Mouse (Mus musculus) intestine, postnatal 0 days (tissue): ENCODE results near the gene Ddx10. TPM values are rescaled to one million over a fixed set of nuclear protein-coding genes. Genes with fewer than 3 reads are reported as not detected.

Source experiments
- ATAC-seq: fragments of 200-750 bp; cut with Nextera tagmentation; 2 replicates; pipeline ENCODE4 v1.8.0; 2017; ENCODE audit warnings: mild to moderate bottlenecking, moderate TSS enrichment, moderate library complexity
- H3K27ac ChIP-seq: fragments of 300-500 bp; sonication (generic); 2 replicates; pipeline ENCODE4 v1.5.1; 2014; ENCODE audit warnings: mild to moderate bottlenecking, low read depth, low read length, moderate library complexity
- H3K27me3 ChIP-seq: fragments of 300-500 bp; sonication (generic); replicated peaks from 2 replicates; pipeline ENCODE4 v1.6.1; 2014; ENCODE audit warnings: low read length, mixed read lengths; ENCODE audit not compliant: control insufficient read depth, insufficient read depth
- H3K36me3 ChIP-seq: fragments of 300-500 bp; sonication (generic); 2 replicates; pipeline ENCODE4 v1.6.1; 2014; ENCODE audit warnings: mild to moderate bottlenecking, moderate library complexity; ENCODE audit not compliant: control insufficient read depth, insufficient read depth
- H3K4me1 ChIP-seq: fragments of 300-500 bp; sonication (generic); replicated peaks from 2 replicates; pipeline ENCODE4 v1.6.1; 2014; ENCODE audit warnings: antibody characterized with exemption, low read length, mixed read lengths; ENCODE audit not compliant: control insufficient read depth, insufficient read depth
- H3K4me2 ChIP-seq: fragments of 300-500 bp; sonication (generic); replicated peaks from 2 replicates; pipeline ENCODE4 v1.6.1; 2014; ENCODE audit warnings: low read depth, mild to moderate bottlenecking, moderate library complexity
- H3K4me3 ChIP-seq: fragments of 300-500 bp; sonication (generic); 2 replicates; pipeline ENCODE4 v1.5.1; 2014; ENCODE audit warnings: low read depth, low read length
- H3K9ac ChIP-seq: fragments of 300-500 bp; sonication (generic); 2 replicates; pipeline ENCODE4 v1.6.1; 2014; ENCODE audit warnings: mild to moderate bottlenecking, low read depth, low read length
- H3K9me3 ChIP-seq: fragments of 300-500 bp; sonication (generic); 2 replicates; pipeline ENCODE4 v1.6.1; 2016; ENCODE audit warnings: mixed run types; ENCODE audit not compliant: control insufficient read depth
- CTCF ChIP-seq: sonication (generic); IDR thresholded peaks from 2 replicates; pipeline ENCODE4 v1.5.1; 2016; ENCODE audit warnings: low read depth, mild to moderate bottlenecking, control low read depth, antibody characterized with exemption, moderate library complexity
- WGBS: fragments of 180-500 bp; shearing (Covaris S2); extraction: QIAGEN DNeasy Blood & Tissue Kit; methylation state at CpG from one replicate; pipeline ENCODE4 v1.1.7; 2014; 5-methylcytosine and 5-hydroxymethylcytosine counted together
- polyA plus RNA-seq: library from polyadenylated mRNA; unstranded; fragments of >200 nt; fragmentation: Nextera tagmentation; extraction: Ambion mirVana; gene quantifications from 2 replicates; pipeline ENCODE4 v1.2.1, GENCODE M21; 2015

Ddx10 gene
- polyA plus RNA-seq, 1 experiment from 2014 or later = 12.5 TPM

DNA sequence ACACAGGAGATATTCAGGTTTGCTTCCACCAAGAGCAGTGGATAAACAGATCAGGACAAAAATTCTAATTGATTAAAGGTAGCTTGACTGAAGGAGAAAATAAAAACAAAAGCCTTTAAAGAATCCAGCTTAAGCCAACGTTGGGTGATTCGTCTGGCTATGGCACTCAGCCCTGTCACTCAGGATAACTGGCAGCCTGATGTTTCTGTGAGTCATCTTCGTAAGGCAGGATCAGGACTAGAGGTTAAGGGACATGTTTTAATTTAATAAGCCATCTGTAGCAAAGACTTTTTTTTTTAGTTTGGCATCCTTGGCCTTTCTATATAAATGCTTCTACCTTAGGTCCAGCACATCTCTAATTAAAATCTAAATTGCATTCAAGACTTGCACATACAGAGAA, 170.2 kb downstream of the Ddx10 start:
- no peak overlapping the region for H3K4me2 ChIP-seq
- no peaks in the 10 kb centered on the region for H3K36me3 ChIP-seq
- H3K27me3 ChIP-seq = no peaks in the 10 kb centered on the region
- H3K4me3 ChIP-seq = no peak overlapping the region
- no peak for ATAC-seq
- no peak for TF ChIP-seq CTCF
- H3K9ac ChIP-seq = no peak overlapping the region
- H3K4me1 ChIP-seq = no peaks in the 10 kb centered on the region
- H3K9me3 ChIP-seq = no peaks in the 10 kb centered on the region
- WGBS = 76% methylated on average over 3 of the region's 3 CpGs
- H3K27ac ChIP-seq = no peak overlapping the region

DNA sequence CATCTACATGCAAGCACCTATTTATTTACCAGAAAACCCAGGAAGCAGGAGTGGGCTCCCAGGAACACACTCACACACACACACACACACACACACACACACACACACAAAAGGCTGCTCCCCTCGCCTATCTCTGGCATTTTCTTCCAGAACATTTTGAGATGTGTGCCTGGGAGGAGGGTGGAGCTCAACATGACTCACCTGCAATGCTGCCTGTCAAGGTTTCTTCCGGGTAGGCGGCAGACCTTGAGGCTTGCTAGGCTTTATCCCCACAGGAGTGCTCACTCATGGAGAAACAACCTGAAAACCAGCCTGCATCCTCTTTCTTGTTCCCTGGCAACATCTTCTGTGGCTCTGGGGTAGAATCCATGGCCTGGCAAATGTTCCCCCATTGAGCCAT, 171.9 kb downstream of the Ddx10 start:
- Histone ChIP-seq H3K9me3 (no peaks in the 10 kb centered on the region), H3K4me1 (no peaks in the 10 kb centered on the region), H3K9ac (no peak overlapping the region), H3K27me3 (no peaks in the 10 kb centered on the region), H3K27ac (no peak overlapping the region), H3K4me2 (no peak overlapping the region), H3K36me3 (no peaks in the 10 kb centered on the region), H3K4me3 (no peak overlapping the region)
- TF ChIP-seq CTCF = no peak
- ATAC-seq = no peak
- 70% methylated on average over 3 of the region's 3 CpGs for WGBS

DNA sequence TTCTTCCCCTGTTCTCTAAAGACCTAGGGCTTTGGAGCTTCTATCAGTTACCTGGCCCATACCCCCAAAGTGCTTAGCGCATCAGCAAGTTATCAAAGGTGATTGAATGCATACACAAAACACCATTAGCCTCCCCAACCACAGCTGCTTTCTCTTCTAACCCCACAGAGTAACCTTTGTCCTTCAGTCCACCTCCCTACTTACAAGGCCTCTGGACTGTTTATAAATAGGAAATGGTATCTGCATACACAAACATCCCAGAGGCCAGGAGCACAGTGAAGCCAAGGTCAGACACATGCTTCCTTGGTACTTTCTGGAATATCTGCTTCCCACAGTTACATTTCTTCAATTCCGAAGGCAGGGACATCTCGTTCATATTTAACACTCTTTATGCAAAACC, 173.4 kb downstream of the Ddx10 start:
- Histone ChIP-seq H3K27ac (no peak overlapping the region), H3K9me3 (no peaks in the 10 kb centered on the region), H3K4me2 (no peak overlapping the region), H3K27me3 (no peaks in the 10 kb centered on the region), H3K36me3 (no peaks in the 10 kb centered on the region), H3K4me1 (no peaks in the 10 kb centered on the region), H3K4me3 (no peak overlapping the region), H3K9ac (no peak overlapping the region)
- ATAC-seq = no peak
- WGBS = 74% methylated on average over 3 of the region's 3 CpGs
- no peak for TF ChIP-seq CTCF

DNA sequence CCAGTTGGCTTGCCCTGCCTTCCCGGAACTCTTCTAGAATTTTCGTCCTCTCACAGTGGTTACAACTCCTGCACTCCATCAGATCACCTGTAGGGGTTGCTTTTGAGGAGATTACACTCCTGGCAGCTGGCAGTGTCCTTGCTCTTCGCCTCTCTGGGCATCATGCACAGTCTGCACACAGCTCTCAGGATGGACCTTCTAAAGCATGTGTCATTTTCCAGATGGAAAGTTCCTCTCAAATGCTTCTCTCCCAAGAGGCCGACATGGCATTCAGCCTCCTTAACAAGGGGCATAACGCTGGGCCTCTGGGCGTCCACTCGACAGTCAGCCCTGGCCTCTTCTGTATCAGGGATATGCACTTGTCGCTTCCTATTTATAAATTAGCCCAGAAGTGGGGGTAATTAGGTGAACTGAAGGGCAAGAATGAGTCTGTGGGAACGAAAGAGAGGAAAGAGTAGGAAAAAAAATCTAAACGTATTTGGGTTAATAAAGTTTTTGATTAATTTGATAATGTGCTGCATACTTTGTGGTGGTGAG, 174.2 kb downstream of the Ddx10 start:
- Histone ChIP-seq H3K4me3 (no peak overlapping the region), H3K4me1 (no peaks in the 10 kb centered on the region), H3K9ac (no peak overlapping the region), H3K4me2 (no peak overlapping the region), H3K36me3 (no peaks in the 10 kb centered on the region), H3K9me3 (no peaks in the 10 kb centered on the region), H3K27ac (no peak overlapping the region), H3K27me3 (no peaks in the 10 kb centered on the region)
- WGBS = 80% methylated on average over 10 of the region's 10 CpGs
- TF ChIP-seq CTCF = no peak
- ATAC-seq = no peak

DNA sequence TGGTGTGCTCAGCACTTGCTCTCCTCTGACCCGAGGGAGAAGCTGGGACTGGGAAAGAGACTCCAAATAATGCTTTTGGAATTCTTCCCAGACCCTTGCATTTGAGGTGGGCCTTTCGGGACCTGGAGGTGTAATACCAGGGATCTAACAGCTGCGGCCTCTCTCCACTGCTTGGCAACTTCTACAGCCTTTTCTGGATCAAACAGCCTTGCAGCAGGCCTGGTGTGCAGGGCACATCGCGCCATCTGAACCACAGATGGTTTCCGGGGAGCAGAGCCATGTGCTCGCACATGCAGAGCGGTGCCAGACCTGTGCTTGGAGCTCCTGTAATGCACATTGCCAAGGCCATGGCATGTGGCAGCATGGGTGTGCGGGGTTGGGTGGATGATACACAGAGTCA, 175.8 kb downstream of the Ddx10 start:
- TF ChIP-seq CTCF = no peak
- Histone ChIP-seq H3K4me1 (no peaks in the 10 kb centered on the region), H3K9ac (no peak overlapping the region), H3K4me3 (no peak overlapping the region), H3K27ac (no peak overlapping the region), H3K4me2 (no peak overlapping the region), H3K9me3 (no peaks in the 10 kb centered on the region), H3K36me3 (no peaks in the 10 kb centered on the region), H3K27me3 (no peaks in the 10 kb centered on the region)
- no peak for ATAC-seq
- whole genome bisulfite sequencing = 87% methylated on average over 9 of the region's 9 CpGs

DNA sequence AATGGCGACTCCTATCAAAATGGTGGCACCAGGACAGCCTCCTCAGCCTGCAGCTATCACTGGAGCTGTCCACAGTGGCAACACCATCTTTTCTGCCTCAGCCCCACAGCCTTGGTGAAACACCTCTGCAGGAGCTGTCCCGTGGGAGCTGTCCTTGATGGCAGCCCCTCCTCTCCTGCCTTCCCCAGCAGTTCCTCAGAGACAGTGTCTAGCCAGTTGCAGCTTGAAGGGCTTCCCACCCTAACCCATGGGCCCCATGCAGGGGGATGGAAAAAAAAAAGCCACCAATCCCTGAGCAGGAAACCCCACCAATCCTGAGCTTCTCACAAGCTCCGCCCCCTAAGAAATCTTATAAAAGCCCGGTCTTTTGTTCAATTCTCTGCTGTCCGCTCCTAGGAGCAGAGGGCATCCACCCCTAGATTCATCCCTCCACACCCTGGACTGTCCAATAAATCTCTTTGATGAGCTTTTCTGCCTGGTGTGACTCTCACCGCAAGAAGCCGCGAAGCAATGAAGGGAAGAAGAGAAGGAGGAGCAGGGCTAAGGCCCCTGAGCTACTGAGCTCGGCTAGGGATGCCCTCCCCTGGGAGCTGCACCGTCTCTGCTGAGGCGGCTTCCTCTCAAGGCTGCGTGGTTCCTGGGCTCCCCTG, 176.9 kb downstream of the Ddx10 start:
- 80% methylated on average over 12 of the region's 12 CpGs for WGBS
- Histone ChIP-seq H3K27me3 (no peaks in the 10 kb centered on the region), H3K9me3 (no peaks in the 10 kb centered on the region), H3K9ac (no peak overlapping the region), H3K4me2 (no peak overlapping the region), H3K4me1 (no peaks in the 10 kb centered on the region), H3K27ac (no peak overlapping the region), H3K36me3 (no peaks in the 10 kb centered on the region), H3K4me3 (no peak overlapping the region)
- ATAC-seq = no peak
- no peak for TF ChIP-seq CTCF
